Mouse (Mus musculus): ENCODE results near the gene Slc25a26.
A peak's percentile ranks its signal among the peaks of the same experiment; 100 is the strongest.

Slc25a26 gene

GRCm38 (mm10) chr6:94642048-94642447 lies 141.9 kb downstream of the Slc25a26 start:
- no peak for DNase-seq (ENCODE audit: low spot score)

DNA sequence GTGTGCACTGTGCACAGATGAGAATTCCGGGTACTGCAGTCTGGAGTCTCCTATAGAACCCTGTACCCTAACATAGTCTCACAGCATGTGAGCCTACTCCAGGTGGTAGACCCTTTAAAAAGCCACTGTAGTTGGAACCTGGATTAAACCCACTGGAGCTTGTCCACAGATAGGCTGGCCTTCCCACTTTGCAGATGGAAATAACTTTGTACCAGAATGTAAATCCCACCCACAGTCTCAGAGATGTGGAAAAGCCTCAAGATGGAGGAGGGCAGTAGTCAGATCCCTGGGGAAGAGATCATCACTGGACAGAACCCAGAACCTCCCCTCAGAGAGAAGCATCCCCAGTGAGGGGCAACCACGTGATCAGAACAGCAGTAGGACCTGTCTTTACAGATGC lies 143.9 kb downstream of the Slc25a26 start:
- no peak for DNase-seq (ENCODE audit: low spot score)

DNA sequence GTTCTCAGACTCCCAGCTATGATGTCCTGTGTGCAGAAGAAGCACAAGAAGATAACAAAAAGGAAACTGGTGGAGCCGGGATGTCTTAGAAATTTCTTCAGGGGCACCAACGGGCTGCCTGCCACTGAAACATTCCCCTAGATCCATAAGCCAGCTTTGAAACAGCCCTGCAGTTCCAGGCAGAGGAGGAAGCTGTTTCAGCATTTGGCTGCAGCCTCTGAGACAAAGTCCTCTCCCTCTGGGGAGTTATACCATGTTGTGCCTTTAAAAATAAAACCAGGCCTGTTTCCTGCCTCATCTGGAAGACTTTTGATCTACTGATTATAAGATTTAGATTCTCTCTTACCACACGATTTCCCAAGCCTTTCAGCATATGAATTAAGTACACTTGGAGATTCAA lies 144.5 kb downstream of the Slc25a26 start:
- no peak for DNase-seq (ENCODE audit: low spot score)

- DNase-seq (ENCODE audit: low spot score), result no peak
These were observed 145.6 kb downstream of the Slc25a26 start for GRCm38 (mm10) chr6:94645723-94646122.

DNA sequence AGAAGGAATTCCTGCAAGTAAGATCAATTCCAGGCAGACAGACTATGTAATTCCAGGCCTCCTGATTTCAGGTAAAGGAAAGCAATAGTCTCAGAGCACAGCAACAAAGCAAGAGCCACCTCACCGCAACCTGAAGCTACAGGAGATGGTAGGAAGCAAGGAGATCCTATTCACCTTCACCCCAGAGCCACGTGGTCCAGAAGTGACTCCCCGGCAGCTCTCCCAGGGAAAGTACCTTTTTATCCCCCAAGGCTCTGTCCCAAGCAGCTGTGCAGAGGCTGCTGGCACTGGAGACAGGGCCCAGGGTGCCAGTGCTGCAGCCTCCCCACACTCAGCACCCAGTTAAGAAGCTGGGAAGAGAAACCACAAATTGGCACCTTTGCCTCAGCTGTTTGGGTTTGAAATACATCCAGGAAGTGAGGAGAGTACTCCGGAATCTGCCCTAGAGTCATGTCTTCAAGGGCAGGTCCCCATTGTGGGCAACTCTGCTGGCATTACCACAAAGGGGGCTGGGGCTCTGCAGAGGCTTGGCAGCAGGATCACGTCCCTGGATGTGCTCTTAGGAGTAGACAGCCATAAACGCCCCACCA lies 146.2 kb downstream of the Slc25a26 start:
- DNase-seq (ENCODE audit: low spot score), result no peak

DNA sequence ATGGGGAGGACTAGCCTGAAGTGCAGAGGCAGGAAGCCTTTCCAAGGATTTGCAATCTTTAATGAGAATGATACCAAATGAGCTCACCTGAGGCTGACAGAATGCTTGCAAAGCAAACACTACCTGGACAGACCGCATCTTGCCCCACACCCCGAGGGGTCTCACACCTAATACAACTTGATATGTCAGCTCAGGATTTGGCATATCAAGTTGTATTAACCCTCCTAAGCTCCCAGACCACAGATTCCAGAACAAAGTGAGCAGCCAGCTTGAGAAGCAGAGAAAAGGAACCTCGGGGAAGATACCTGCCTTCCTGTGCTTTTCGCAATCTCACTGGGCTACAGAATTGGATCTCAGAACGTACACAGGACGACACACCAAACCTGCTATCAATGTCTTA lies 146.8 kb downstream of the Slc25a26 start:
- no peak for DNase-seq (ENCODE audit: low spot score)

- DNase-seq (ENCODE audit: low spot score), result peak; percentile 69
These were observed 147.7 kb downstream of the Slc25a26 start for GRCm38 (mm10) chr6:94647574-94648430.

DNA sequence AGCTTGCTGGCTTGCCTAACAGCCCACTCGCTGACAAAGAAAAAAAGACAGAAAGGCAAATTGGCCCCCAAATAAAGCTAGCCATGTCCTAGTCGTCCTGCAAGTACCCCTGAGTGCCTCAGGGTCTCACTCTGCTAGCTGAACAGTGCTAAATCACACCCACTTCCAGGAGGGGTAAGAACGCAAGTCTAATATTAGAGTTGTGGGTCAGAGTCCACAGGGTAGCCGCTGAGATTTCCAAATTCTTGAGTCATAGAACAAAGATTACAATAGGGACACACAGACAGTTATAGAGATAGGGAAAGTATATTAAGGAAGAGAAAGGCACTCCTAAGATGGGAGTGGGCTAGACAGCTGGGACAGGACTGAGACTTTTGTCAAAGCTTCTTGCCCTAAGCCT lies 148.4 kb downstream of the Slc25a26 start:
- DNase-seq (ENCODE audit: low spot score), result no peak

DNA sequence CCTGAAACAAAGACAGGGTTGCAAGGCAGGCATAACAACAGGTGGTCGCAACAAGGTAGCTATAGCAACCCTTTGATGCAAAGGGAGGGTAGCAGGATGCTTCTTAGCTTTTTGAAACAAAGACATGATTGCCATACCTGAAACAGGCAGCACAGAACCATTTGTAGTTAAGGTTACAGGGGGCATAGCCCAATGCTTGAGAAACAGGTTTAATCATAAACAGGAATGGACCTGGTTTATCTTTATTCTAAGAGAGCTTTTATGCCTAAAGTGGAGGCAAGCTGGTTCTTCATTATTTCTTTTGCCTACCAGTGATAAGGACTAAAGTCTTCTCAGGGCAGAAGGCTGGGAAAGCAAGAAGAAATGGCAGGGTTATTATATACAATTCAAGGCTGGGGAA lies 149.5 kb downstream of the Slc25a26 start:
- DNase-seq (ENCODE audit: low spot score), result no peak

DNA sequence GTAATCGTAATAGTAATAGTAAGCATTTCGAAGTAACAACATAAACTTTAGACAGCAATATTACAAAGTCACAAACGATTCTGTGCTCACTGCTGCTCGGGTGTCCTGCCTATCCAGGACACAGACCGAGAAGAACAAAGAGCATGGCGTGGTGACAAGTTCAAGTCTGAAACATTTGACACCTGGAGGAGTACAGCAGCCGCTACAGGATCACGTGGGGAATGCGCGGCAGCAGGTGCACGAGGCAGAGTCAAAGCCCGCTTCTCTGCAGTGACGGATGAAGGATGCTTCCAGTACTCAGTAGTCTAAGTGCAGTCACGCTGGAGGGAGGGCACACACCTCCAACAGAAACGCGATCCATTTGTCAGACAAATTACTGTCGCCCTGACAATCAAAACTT lies 151.4 kb downstream of the Slc25a26 start:
- no peak for DNase-seq (ENCODE audit: low spot score)

- DNase-seq (ENCODE audit: low spot score), result no peak
These were observed 152.6 kb downstream of the Slc25a26 start for GRCm38 (mm10) chr6:94652659-94653213.

GRCm38 (mm10) chr6:94653388-94654316 lies 153.5 kb downstream of the Slc25a26 start:
- DNase-seq (ENCODE audit: low spot score), result no peak
